Mouse (Mus musculus): ENCODE measurements at regions not wholly inside any gene's neighbourhood (a gene's known extent, or its start where the extent isn't known, plus 50 kb on each side); places are given as distances from the start of the nearest gene placed in this dataset.

DNA sequence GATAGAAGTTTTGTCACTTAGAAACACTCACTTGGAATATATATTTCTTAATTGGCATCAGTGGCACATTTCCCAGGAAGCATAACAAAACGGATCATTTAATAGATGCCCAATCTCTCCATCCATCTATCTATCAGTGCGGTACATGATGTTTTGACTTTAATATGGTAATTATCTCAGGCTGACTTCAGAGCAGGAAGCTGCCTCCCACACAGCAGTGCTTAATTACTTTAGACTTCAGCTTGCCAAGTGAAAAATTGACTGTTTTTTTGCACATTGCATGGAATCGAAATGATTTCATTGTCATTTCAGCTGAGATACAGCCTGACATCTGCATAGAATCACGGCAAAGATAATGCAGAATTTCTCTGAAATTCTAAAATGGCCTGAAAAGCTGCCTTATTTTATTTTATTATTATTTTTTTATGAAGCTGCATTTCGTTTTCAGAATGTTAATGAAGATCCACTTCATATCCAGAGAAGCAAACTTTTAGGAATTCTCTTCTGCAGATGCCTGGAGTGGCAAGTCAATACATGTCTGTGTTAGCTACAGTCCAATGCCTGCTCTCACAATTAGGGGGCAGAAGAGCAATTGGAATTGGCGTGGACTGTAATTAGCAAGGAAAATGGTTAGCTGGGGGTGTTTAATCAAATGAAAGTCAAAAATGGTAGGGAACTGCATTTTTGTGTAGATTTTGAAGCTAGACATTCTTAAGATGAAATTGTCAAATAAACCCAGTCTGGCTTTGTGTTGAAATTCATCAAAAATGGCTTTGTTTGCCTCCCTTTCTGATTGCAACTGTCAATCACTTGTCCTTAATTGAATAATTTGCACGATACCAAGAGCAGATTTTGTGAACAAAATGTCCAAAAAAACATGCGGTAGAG lies 240.3 kb downstream of the Ttll7 start:
- TF ChIP-seq CTCF (IDR thresholded peaks at IDR 0.05; ENCODE audit: borderline replicate concordance, insufficient read depth, low read depth, low read length) (no peak), POLR2A (IDR thresholded peaks at IDR 0.05; ENCODE audit: borderline replicate concordance, insufficient read depth, low read length) (no peak)
